Mouse (Mus musculus) layer of hippocampus, postnatal 14 days (tissue): Measurements from ENCODE around the gene Hist1h4m. TPM values are rescaled to one million over a fixed set of nuclear protein-coding genes. Genes with fewer than 3 reads are reported as not detected.
A peak's percentile ranks its signal among the peaks of the same experiment; 100 is the strongest.
"Not testable (repeated sequence)": the region's sequence is repeated elsewhere in the genome, so short reads cannot be mapped to it uniquely, and the experiment has no call there.

Experiments
- DNase-seq, 2 experiments: peaks; one replicate each; pipeline ENCODE4 v3.0.0; 2021 to 2022; ENCODE audit warnings: low spot score in 2 of 2, mixed read lengths in 1 of 2
- total RNA-seq, 2 experiments: library from RNA; stranded (reverse); gene quantifications; 2 replicates each; pipeline ENCODE4 v1.2.3; 2021

Hist1h4m gene
- total RNA-seq, 2 experiments from 2014 or later = 159 to 222 TPM

GRCm38 (mm10) chr13:21810073-21810472 lies 1.5 kb upstream of the Hist1h4m start, which contains the start of the genes Hist1h2bq and Hist1h2ao:
Hist1h2bq (minus strand) TSS chr13:21810197.
Hist1h2ao (plus strand) TSS chr13:21810465.
- not testable (repeated sequence) for DNase-seq

GRCm38 (mm10) chr13:21811074-21811473 lies 472 bp upstream of the Hist1h4m start:
- DNase-seq = not testable (repeated sequence)

GRCm38 (mm10) chr13:21812092-21812491 lies 546 bp downstream of the Hist1h4m start:
- not testable (repeated sequence) for DNase-seq

- DNase-seq = not testable (repeated sequence)
These were observed 8.7 kb downstream of the Hist1h4m start for GRCm38 (mm10) chr13:21820082-21820890.

- DNase-seq = no peak
These were observed 17.0 kb downstream of the Hist1h4m start for GRCm38 (mm10) chr13:21828511-21828910.

- no peak for DNase-seq
These were observed 18.8 kb downstream of the Hist1h4m start for GRCm38 (mm10) chr13:21830344-21830743.

- peak; percentile 17 to 26 for DNase-seq
These were observed 20.2 kb downstream of the Hist1h4m start, which contains the start of gene Hist1h4n for GRCm38 (mm10) chr13:21831418-21832394. Hist1h4n (minus strand) TSS chr13:21832196.

GRCm38 (mm10) chr13:21833461-21833860 lies 21.9 kb downstream of the Hist1h4m start, which contains the start of the genes Hist1h2ap and Hist1h2br:
Hist1h2ap (minus strand) TSS chr13:21833507.
Hist1h2br (plus strand) TSS chr13:21833743.
- DNase-seq = not testable (repeated sequence)

- DNase-seq = not testable (repeated sequence)
These were observed 29.0 kb downstream of the Hist1h4m start for GRCm38 (mm10) chr13:21840508-21840907.

GRCm38 (mm10) chr13:21846356-21846755 lies 34.8 kb downstream of the Hist1h4m start:
- not testable (repeated sequence) for DNase-seq

GRCm38 (mm10) chr13:21847883-21848282 lies 36.3 kb downstream of the Hist1h4m start:
- no peak for DNase-seq

GRCm38 (mm10) chr13:21850696-21851095 lies 39.1 kb downstream of the Hist1h4m start:
- DNase-seq = not testable (repeated sequence)

- no peak for DNase-seq
These were observed 40.8 kb downstream of the Hist1h4m start for GRCm38 (mm10) chr13:21852215-21852945.

- peak; percentile 65 to 78 for DNase-seq
These were observed 43.6 kb downstream of the Hist1h4m start for GRCm38 (mm10) chr13:21855146-21855545.

GRCm38 (mm10) chr13:21855698-21856162 lies 44.2 kb downstream of the Hist1h4m start:
- peak; percentile 24 to 86 for DNase-seq

GRCm38 (mm10) chr13:21861608-21862007 lies 50.1 kb downstream of the Hist1h4m start:
- DNase-seq = no peak
